Mouse (Mus musculus): ENCODE measurements around the gene Cd180.

- TF ChIP-seq CTCF (IDR thresholded peaks at IDR 0.05; ENCODE audit: low read depth, low read length) (no peak), POLR2A (IDR thresholded peaks at IDR 0.05; ENCODE audit: borderline replicate concordance, low read depth, low read length) (no peak)
Observed at GRCm38 (mm10) chr13:102733063-102733462, 39.7 kb downstream of the Cd180 start.
